Mouse (Mus musculus) intestine, embryonic 14.5 days (tissue): Measurements from ENCODE around the gene Acot13. TPM values are rescaled to one million over a fixed set of nuclear protein-coding genes. Genes with fewer than 3 reads are reported as not detected.
"Not testable (repeated sequence)": the region's sequence is repeated elsewhere in the genome, so short reads cannot be mapped to it uniquely, and the experiment has no call there.

Experiments used
- ATAC-seq: fragments of 200-750 bp; cut with Nextera tagmentation; replicated peaks from 2 replicates; pipeline ENCODE4 v1.8.0; 2017; ENCODE audit warnings: low read depth, moderate number of reproducible peaks, moderate TSS enrichment, moderate library complexity; ENCODE audit not compliant: low FRiP score, low TSS enrichment
- DNase-seq: peaks from one replicate; pipeline ENCODE4 v3.0.0-alpha.2; 2018; ENCODE audit warnings: low spot score
- H3K27ac ChIP-seq: fragments of 300-500 bp; sonication (generic); 2 replicates; pipeline ENCODE4 v1.5.1; 2014; ENCODE audit warnings: low read depth, mild to moderate bottlenecking, control low read depth
- H3K27me3 ChIP-seq: fragments of 300-500 bp; sonication (generic); replicated peaks from 2 replicates; pipeline ENCODE4 v1.6.1; 2014; ENCODE audit warnings: low read length, control low read depth; ENCODE audit not compliant: control insufficient read depth, insufficient read depth
- H3K36me3 ChIP-seq: fragments of 300-500 bp; sonication (generic); 2 replicates; pipeline ENCODE4 v1.6.1; 2014; ENCODE audit warnings: low read length, control low read depth; ENCODE audit not compliant: control insufficient read depth, insufficient read depth
- H3K4me1 ChIP-seq: fragments of 300-500 bp; sonication (generic); replicated peaks from 2 replicates; pipeline ENCODE4 v1.6.1; 2014; ENCODE audit warnings: low read length, control low read depth, mixed read lengths; ENCODE audit not compliant: control insufficient read depth, insufficient read depth
- H3K4me2 ChIP-seq: fragments of 300-500 bp; sonication (generic); 2 replicates; pipeline ENCODE4 v1.6.1; 2014; ENCODE audit warnings: low read length
- H3K4me3 ChIP-seq: fragments of 300-500 bp; sonication (generic); 2 replicates; pipeline ENCODE4 v1.5.1; 2014; ENCODE audit warnings: low read depth, low read length, control low read depth, mixed read lengths
- H3K9ac ChIP-seq: fragments of 300-500 bp; sonication (generic); 2 replicates; pipeline ENCODE4 v1.6.1; 2014; ENCODE audit warnings: mild to moderate bottlenecking, low read length
- H3K9me3 ChIP-seq: fragments of 300-500 bp; sonication (generic); 2 replicates; pipeline ENCODE4 v1.6.1; 2016; ENCODE audit warnings: low read length, control low read depth; ENCODE audit not compliant: control insufficient read depth
- WGBS: fragments of 180-500 bp; shearing (Covaris S2); extraction: QIAGEN DNeasy Blood & Tissue Kit; methylation state at CpG from one replicate; pipeline ENCODE4 v1.1.7; 2014; 5-methylcytosine and 5-hydroxymethylcytosine counted together
- polyA plus RNA-seq: library from polyadenylated mRNA; unstranded; fragments of >200 nt; fragmentation: Nextera tagmentation; extraction: Ambion mirVana; gene quantifications from 2 replicates; pipeline ENCODE4 v1.2.1, GENCODE M21; 2014

Acot13 gene
- polyA plus RNA-seq, 1 experiment from 2014 or later: 118 TPM

DNA sequence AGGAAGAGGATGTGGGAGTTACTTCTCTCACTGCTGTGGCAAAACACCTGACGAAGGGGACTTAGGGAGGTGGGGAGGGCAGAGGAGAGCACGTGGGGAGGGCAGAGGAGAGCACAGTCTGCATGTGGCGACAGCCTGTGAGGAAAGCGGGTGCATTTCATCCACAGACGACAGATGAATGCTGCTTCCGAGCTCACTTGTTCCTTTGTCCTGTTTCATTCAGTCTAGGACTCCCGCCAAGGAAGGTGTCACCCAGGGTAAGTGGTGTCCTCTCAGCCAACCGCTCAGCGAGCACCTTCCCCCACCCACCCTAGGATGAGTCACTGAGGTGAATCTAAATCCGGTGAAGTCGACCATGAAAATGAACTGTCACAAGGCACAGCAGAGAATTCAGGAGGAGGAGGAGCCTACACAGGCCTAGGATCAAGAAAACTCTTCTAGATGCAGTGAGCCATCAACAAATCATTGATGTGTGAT lies 45.3 kb downstream of the Acot13 start:
- H3K9me3 ChIP-seq: no peaks in the 10 kb centered on the region
- no peaks in the 10 kb centered on the region for H3K36me3 ChIP-seq
- DNase-seq (no peak), ATAC-seq (no peak)
- no peak overlapping the region for H3K27ac ChIP-seq
- 60% methylated on average over 11 of the region's 11 CpGs for WGBS
- no peak overlapping the region for H3K4me2 ChIP-seq
- no peak overlapping the region for H3K9ac ChIP-seq
- H3K4me1 ChIP-seq: no peaks in the 10 kb centered on the region
- H3K27me3 ChIP-seq: no peaks in the 10 kb centered on the region
- no peak overlapping the region for H3K4me3 ChIP-seq

GRCm38 (mm10) chr13:24781916-24782315 lies 49.4 kb downstream of the Acot13 start:
- Histone ChIP-seq H3K9me3 (no peaks in the 10 kb centered on the region), H3K4me1 (no peaks in the 10 kb centered on the region), H3K4me3 (no peak overlapping the region), H3K27me3 (no peaks in the 10 kb centered on the region), H3K4me2 (no peak overlapping the region), H3K36me3 (no peaks in the 10 kb centered on the region), H3K9ac (no peak overlapping the region), H3K27ac (no peak overlapping the region)
- DNase-seq (no peak), ATAC-seq (no peak)
- 71% methylated on average over 5 of the region's 5 CpGs for WGBS

DNA sequence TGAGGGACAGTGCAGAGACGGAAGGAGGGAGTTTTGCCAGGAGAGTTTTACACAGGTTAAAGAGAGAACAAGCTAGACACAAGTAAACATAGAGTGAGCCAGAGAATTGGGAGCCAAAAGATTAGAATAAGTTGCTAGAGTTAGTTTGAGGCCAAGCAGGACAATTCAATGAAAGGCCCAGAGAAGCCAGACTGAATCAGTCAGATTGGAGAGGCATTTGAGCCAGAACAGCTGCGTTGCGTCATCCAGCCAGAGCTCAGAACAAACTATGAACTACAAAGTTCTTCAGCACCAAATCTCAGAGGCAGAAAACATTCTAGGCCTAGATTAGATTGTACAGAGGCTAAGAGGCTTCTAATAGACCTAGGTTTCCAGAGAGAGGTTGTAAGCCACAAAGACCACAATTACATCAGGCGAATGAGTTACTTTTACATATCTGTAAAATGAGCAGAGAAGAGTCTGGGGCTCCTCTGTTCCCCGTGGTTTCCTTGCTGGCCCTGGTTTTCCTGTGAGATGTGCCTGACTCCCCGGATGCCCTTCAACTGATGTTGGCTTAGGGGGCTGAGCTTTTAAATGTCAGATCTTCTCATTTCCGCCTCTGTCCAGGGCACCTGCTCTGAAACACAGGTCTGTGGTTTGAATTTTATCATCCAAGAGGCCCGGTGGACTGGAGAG lies 52.5 kb downstream of the Acot13 start:
- Histone ChIP-seq H3K27ac (no peak overlapping the region), H3K4me3 (no peak overlapping the region), H3K27me3 (no peaks in the 10 kb centered on the region), H3K9ac (no peak overlapping the region), H3K9me3 (no peaks in the 10 kb centered on the region), H3K4me1 (no peaks in the 10 kb centered on the region), H3K36me3 (no peaks in the 10 kb centered on the region), H3K4me2 (no peak overlapping the region)
- ATAC-seq: no peak
- DNase-seq: no peak
- 80% methylated on average over 8 of the region's 8 CpGs for WGBS

DNA sequence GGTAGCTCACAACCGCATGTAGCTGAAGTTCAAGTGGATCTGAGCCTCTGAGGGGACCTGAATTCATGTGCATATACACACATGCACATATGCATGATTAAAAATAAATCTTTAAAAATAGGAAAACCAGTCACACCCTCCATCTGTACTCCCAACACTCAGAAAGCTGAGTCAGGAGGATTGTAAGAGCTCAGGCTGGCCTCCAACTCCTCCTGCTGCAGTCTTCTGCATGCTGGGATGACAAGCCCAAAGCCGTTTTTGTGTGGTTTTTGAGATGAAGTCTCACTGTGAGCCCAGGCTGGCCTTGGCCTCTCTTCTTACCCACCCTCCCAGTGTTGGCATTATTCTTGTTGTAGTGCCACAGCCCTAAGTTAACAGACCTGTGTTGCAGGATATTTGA lies 53.3 kb downstream of the Acot13 start:
- no peaks in the 10 kb centered on the region for H3K4me1 ChIP-seq
- WGBS: 77% methylated on average over 2 of the region's 2 CpGs
- H3K9me3 ChIP-seq: no peaks in the 10 kb centered on the region
- DNase-seq: no peak
- H3K9ac ChIP-seq: no peak overlapping the region
- no peaks in the 10 kb centered on the region for H3K27me3 ChIP-seq
- H3K36me3 ChIP-seq: no peaks in the 10 kb centered on the region
- H3K27ac ChIP-seq: no peak overlapping the region
- H3K4me3 ChIP-seq: no peak overlapping the region
- no peak for ATAC-seq
- no peak overlapping the region for H3K4me2 ChIP-seq

- Histone ChIP-seq H3K27me3 (no peaks in the 10 kb centered on the region), H3K27ac (no peak overlapping the region), H3K9ac (no peak overlapping the region), H3K4me2 (no peak overlapping the region), H3K36me3 (no peaks in the 10 kb centered on the region), H3K4me3 (no peak overlapping the region), H3K4me1 (no peaks in the 10 kb centered on the region), H3K9me3 (no peaks in the 10 kb centered on the region)
- WGBS: 54% methylated on average over 7 of the region's 7 CpGs
- ATAC-seq (no peak), DNase-seq (peak; percentile 60)
Observed at GRCm38 (mm10) chr13:24776146-24776844, 55.0 kb downstream of the Acot13 start.

GRCm38 (mm10) chr13:24771482-24771881 lies 59.9 kb downstream of the Acot13 start:
- H3K27ac ChIP-seq, H3K4me2 ChIP-seq, H3K9me3 ChIP-seq, ATAC-seq, H3K36me3 ChIP-seq, H3K4me1 ChIP-seq, H3K9ac ChIP-seq, H3K4me3 ChIP-seq, H3K27me3 ChIP-seq, DNase-seq: not testable (repeated sequence)
- WGBS: 92% methylated on average over 10 of the region's 10 CpGs

Other genes with a start within 250 kb of the Acot13 start
- 1.7 and 2.3 TPM in 2 replicates for gene Ripor2, start 249.4 kb downstream of the Acot13 start, polyA plus RNA-seq
- gene Armh2, start 90.3 kb downstream of the Acot13 start, polyA plus RNA-seq: not detected in 2 replicates
- 121 and 124 TPM in 2 replicates for gene Gmnn, start 69.6 kb downstream of the Acot13 start, polyA plus RNA-seq
- gene BC005537, start 29.9 kb downstream of the Acot13 start, polyA plus RNA-seq: 25.6 and 27.0 TPM in 2 replicates
- gene Tdp2, start 139 bp upstream of the Acot13 start, polyA plus RNA-seq: 58.9 and 61.1 TPM in 2 replicates
- 0.74 and 0.98 TPM in 2 replicates for gene D130043K22Rik, start 13.6 kb upstream of the Acot13 start, polyA plus RNA-seq
- gene Aldh5a1, start 106.1 kb upstream of the Acot13 start, polyA plus RNA-seq: 10.3 and 11.5 TPM in 2 replicates
- gene Gpld1, start 111.6 kb upstream of the Acot13 start, polyA plus RNA-seq: 2.5 and 3.0 TPM in 2 replicates
- 19.1 and 23.3 TPM in 2 replicates for gene Mrs2, start 188.8 kb upstream of the Acot13 start, polyA plus RNA-seq
- gene Dcdc2a, start 224.5 kb upstream of the Acot13 start, polyA plus RNA-seq: 0.09 and 0.70 TPM in 2 replicates